Mouse (Mus musculus): ENCODE data around the gene Lmtk3.

The Lmtk3 gene

DNA sequence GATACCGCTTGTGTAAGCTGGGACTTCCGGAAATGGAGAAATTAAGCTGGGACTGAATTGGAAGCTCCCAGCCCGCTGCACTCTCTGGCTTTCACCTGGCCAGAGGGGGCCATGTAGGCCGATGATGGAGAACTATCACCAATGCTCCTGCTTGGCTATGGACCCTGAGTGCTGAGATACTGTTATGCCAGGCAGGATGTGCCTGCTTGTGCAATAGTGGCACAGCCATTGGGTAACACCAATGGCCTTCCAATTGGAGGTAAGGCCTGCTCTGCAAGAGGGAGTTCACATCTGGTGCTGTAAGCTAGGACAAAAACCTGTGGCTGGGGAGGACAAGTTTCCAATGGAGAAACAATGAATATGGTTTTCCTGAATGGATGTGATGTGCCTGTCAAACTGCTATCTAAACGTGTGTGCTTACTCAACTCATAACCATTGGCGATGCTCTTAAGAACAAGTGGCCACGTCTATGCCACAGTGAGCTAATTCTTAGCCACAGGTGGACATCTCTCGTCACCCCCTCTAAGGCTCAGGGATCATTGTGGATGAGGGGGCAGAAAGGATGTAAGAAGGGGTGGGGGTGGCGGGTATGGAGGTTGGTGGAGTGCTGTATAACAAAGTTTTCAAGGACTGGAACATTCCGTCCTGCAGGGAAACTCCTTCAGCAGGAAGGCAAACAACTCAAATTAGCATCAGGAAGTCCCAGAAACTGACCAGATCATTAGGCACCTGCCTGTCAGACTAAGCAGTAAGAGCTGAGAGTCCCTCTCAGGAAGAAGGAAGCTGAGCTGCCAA is 59.6 kb downstream of the Lmtk3 start:
- no peak for ATAC-seq (ENCODE audit: insufficient number of reproducible peaks, low FRiP score, low TSS enrichment)

DNA sequence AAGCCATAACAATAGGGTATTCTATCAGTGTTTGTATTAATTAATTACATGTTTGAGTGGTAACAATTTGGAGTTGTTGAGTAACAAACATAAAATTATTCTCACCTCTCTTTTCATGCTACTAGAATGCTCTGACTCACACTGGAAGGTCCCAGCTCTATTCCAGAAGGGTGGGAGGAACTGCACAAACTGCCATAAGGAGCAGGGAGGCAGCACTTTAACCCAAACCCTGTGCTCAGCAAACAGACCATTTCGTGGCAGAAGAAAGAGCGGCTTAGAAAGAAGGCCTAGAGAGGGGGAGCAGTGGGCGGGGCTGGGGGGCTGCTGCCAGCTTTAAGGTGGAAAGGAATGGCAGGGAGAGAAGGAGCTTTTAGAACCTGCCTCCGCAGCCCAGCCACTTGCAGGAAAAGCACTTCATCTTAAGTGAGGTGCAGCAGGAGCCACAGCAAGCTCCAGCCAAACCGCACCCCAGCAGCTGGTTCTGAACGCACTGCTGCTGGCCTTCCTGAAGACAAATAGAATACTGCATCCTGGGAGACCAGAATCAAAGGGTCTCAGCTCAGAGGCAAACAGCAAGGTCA is 65.0 kb downstream of the Lmtk3 start:
- ATAC-seq (ENCODE audit: insufficient number of reproducible peaks, low FRiP score, low TSS enrichment) = no peak

DNA sequence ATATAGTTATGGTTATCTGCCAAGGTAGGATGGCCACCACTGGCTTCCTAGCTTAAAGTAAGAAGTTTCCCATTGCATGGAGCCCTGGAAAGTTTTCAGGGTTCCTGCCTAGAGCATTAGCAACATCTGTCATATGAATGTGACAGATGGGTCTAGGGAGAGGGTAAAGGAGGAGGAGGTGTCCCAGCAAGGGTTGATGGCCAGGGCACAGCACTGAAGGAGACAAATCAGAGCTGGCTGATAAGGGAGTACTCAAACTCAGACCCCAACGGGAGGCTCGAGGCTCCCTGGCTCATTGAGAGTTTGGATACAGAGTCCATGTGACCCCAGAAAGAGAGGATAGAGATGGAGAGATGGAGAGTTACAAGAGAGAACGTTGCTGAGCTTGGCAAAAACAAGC is 67.1 kb downstream of the Lmtk3 start:
- no peak for ATAC-seq (ENCODE audit: insufficient number of reproducible peaks, low FRiP score, low TSS enrichment)

DNA sequence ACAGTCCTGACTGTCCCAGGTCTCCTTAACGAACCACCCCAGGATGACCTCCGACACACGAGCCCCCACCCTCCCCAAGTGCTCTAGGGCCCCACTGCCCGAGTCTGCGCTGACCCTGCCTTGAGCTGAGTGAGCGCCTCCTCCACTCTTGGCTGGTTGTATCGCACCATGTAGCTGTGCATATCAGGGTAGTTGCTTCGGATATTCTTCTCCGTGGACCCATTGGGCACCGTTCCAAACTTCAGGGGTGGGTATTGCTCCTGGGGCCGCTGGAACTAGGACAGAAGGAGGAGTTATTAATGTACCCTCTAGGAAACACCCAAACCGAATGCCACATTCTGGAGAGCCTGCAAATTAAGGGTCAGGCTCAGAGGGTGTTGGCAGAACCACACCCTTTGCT is 69.6 kb downstream of the Lmtk3 start:
- no peak for ATAC-seq (ENCODE audit: insufficient number of reproducible peaks, low FRiP score, low TSS enrichment)
